Mouse (Mus musculus): Measurements from ENCODE around the gene Efhd2.

Efhd2 gene

GRCm38 (mm10) chr4:141860246-141860841 lies 14.4 kb downstream of the Efhd2 start:
- DNase-seq (ENCODE audit: low spot score in 2 of 2): peak in 1 of 2 experiments; percentile 8

DNA sequence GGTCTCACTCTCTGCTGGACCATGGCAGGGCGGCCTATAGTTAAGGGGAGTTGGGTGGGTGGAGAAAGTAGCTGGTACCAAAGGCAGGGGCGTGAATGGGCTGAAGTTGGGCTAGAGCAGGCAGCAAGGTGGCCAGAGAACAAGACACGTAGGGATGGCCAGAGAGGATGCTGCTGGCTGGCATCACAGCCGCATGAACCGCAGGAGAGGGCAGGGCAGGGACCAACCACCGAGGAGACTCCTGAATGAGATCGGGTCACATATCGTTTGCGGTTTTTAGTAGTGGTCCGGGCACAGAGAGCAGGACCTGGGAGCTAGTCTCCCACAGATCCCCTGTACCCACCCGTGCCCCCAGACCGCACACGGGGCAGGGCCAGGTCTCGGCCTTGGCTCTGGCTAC lies 15.4 kb downstream of the Efhd2 start:
- peak in 1 of 2 experiments; percentile 4 for DNase-seq (ENCODE audit: low spot score in 2 of 2)

GRCm38 (mm10) chr4:141858501-141858900 lies 16.2 kb downstream of the Efhd2 start:
- peak in 1 of 2 experiments; percentile 47 for DNase-seq (ENCODE audit: low spot score in 2 of 2)

- DNase-seq (ENCODE audit: low spot score in 2 of 2): peak; percentile 77 to 88
Measured at GRCm38 (mm10) chr4:141857422-141857930, 17.2 kb downstream of the Efhd2 start.

DNA sequence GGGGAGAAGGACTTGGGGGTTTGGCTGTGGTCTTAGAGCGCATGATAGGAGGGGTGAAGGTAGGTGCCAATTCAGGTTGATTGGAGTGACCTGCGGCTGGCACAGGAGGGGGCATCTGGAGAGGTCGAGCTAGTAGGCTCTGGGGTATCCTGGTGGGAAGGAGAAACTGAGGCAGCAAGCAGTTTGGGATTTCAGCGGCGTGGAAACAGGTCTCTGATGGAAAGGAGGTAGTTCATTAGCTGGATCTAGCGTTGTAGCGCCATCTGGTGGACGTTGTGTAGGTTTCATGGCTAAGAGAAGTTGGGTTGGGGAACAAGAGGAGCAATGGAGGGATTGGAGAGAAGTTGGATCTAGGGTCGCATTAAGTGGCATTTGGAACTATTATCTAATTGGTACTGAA lies 21.3 kb downstream of the Efhd2 start:
- DNase-seq (ENCODE audit: low spot score in 2 of 2): peak in 1 of 2 experiments; percentile 56

- no peak for DNase-seq (ENCODE audit: low spot score in 2 of 2)
Measured at GRCm38 (mm10) chr4:141845999-141846398, 28.7 kb downstream of the Efhd2 start, which contains the start of gene Ctrc. Gene Ctrc, minus strand, starts transcription at chr4:141846359.

DNA sequence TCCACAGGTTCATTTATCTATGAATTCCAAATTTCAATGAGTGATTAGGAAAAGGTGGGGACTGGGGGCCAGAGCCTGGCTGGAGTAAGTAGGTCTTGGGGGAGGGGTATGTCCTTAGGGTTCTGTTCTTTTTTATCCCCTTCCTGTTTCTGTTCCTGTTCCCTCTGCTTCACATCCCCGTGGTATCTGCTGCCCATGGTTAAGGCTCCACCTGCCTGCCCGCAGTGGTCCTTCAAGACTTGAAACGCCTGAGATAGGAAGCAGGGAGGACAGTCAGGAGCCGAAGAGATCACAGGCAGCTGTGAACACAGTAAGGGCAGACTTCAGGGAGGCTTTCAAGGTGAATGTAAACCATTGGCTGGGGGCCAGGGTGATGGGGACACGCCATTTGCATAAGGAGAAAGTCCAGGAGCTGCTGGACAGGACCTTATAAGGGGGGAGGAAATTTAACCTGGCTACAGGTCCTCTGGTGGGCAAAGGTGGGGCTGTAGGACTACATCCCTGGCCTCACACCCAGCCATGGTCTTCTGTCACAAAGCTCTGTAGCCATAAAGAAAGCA lies 40.1 kb downstream of the Efhd2 start:
- DNase-seq (ENCODE audit: low spot score in 2 of 2): no peak

DNA sequence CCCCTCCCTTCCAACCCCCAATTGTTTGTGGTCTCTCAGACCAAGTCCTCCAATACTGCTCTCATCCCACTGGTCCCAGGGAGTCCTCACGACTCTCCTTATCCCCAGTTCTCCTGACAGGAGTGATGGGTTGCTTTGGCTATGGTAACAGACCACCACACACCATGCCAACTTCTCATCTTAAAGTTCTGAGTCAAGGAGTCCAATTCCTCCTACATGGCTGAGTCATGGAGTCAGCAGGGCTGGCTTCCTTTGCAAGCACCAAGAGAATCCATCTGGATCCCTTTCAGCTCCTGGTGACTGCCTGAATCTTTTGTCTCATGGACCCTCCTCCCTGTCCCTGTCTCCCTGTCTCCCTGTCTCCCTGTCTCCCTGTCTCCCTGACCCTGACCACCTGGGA lies 40.8 kb downstream of the Efhd2 start:
- no peak for DNase-seq (ENCODE audit: low spot score in 2 of 2)

- DNase-seq (ENCODE audit: low spot score in 2 of 2): no peak
Measured at GRCm38 (mm10) chr4:141831361-141831760, 43.4 kb downstream of the Efhd2 start.

DNA sequence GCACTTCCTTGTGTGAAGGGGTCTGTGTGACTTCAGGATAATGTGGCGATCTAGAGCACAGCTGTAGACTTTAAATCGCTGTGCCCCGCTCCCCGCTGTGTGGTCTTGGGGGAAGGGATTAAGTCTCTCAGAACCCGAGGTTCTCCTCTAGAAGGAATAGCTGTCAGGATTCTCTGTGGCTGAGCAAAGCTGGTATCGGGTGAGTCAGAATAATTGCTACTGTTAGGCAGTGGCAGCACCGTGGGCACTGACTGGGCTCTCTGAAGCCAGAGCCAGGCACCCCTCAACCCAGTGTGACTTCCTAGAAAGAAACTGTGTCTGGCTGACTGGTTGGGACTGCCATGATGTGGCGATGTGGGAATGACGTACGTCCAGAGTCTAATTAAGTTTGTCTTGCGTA lies 44.3 kb downstream of the Efhd2 start:
- no peak for DNase-seq (ENCODE audit: low spot score in 2 of 2)

DNA sequence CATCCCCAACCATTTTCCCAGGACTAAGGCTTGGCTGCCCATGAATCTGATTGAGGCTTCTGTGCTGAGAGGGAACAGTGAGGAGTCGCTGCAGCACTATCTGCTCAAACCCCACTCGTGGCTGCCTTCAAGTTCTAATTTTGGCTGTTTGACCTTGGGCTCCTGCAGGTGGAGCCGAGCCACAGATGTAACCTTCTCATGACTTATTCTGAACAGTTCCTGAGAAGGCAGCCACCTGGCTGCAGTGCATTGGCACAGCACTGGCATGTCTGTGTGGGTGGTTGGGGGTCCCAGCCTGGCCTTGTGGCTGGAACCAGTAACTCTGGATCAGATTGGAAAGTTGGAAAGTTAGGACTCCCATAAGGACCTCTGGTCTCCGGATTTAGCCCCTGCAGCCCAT lies 46.5 kb downstream of the Efhd2 start:
- DNase-seq (ENCODE audit: low spot score in 2 of 2): no peak

- no peak for DNase-seq (ENCODE audit: low spot score in 2 of 2)
Measured at GRCm38 (mm10) chr4:141827401-141827800, 47.3 kb downstream of the Efhd2 start.

DNA sequence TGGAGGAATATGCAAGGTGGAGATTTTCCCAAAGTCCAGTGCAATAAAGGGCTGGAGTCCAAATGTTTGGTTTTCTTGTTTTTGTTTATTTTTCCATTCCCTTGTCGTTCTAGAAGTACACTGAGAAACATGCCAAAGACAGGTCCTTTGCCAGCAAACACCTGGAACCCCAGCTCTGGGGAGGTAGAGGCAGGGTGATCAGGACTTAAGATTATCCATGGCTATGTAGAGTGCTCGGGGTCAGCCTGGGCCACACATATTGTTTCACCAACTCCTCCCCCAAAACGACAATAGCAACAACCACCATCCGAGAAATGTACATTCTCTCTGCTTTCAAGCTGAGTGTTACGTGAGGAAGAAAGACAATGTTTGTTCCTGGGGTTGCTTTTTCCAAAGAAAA lies 48.7 kb downstream of the Efhd2 start, which contains the start of gene Cela2a:
Gene Cela2a, minus strand, starts transcription at position 101 of the 400 bp plus-strand sequence.
- DNase-seq (ENCODE audit: low spot score in 2 of 2): no peak

- DNase-seq (ENCODE audit: low spot score in 2 of 2): no peak
Measured at GRCm38 (mm10) chr4:141822979-141823378, 51.7 kb downstream of the Efhd2 start.

DNA sequence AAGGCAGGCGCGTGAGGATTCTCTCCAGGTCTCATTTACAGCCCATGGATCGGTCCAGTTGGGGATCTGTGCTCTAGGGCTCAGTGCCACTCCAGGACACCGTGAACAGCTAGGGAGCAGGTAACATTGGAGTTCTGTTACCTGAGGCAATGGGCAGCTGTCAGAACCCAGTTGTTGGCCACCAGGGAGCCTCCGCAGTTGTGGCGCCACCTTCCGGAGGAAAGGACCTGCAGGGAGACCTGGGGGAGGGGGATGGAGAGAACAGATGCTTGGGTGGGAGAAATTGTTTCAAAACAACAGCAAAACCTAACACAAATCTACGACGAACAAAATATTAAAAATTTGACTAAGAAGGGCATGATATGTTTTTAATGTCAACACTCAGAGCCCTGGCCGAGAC lies 52.6 kb downstream of the Efhd2 start:
- DNase-seq (ENCODE audit: low spot score in 2 of 2): no peak

DNA sequence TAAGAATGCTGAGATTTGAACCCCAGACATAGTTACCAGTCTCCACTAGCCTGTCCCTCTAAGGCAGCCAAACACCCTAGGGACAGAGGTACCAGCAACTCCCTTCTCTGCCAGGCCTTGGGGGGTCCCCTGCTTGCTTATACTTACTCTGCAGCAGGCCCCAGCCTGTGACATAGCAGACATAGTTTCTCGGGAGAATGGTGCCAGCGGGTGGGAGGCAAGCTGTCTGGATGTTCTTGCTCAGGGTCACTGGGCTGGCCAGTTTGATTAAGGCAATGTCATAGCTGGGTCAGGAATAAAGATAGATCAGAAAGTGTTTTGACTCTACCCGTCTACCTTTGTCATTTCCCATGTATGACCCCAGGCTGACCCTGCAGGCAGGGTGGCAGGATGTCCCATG lies 53.5 kb downstream of the Efhd2 start:
- no peak for DNase-seq (ENCODE audit: low spot score in 2 of 2)

GRCm38 (mm10) chr4:141819316-141819715 lies 55.4 kb downstream of the Efhd2 start:
- DNase-seq (ENCODE audit: low spot score in 2 of 2): no peak

GRCm38 (mm10) chr4:141818861-141819260 lies 55.9 kb downstream of the Efhd2 start:
- DNase-seq (ENCODE audit: low spot score in 2 of 2): no peak

- DNase-seq (ENCODE audit: low spot score in 2 of 2): no peak
Measured at GRCm38 (mm10) chr4:141817706-141818105, 57.0 kb downstream of the Efhd2 start.

- no peak for DNase-seq (ENCODE audit: low spot score in 2 of 2)
Measured at GRCm38 (mm10) chr4:141816776-141817655, 57.7 kb downstream of the Efhd2 start.

- DNase-seq (ENCODE audit: low spot score in 2 of 2): no peak
Measured at GRCm38 (mm10) chr4:141816267-141816666, 58.5 kb downstream of the Efhd2 start.

DNA sequence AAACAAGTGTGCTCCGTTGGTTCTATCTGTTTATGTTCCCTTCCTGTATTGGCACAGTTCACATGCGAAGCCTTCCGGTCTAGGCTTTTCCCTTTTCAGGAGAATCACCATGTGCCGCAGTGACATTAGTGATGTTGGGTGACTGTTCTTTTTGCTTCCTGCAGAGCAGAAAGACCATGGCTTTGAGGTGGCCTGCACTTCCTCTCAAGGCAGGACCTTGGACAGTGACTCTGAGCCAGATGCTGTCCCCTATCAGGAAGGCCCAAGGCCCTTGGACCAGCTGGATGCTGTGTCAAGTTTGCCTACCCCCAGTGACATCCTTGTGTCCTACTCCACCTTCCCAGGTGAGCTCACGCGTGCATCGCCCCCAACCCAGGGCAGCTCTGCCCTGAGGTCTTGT lies 63.3 kb downstream of the Efhd2 start:
- no peak for DNase-seq (ENCODE audit: low spot score in 2 of 2)
